Mouse (Mus musculus) large intestine, adult 2 months (tissue): ENCODE results near the gene Ccdc107. TPM values are rescaled to one million over a fixed set of nuclear protein-coding genes. Genes with fewer than 3 reads are reported as not detected.
A peak's percentile ranks its signal among the peaks of the same experiment; 100 is the strongest.

Experiments used
- DNase-seq: peaks from one replicate; pipeline ENCODE4 v3.0.0-alpha.2; 2012; ENCODE audit warnings: low read depth, low spot score
- WGBS: fragments of 180-500 bp; shearing (Covaris S2); methylation state at CpG from one replicate; pipeline ENCODE4 v1.1.7; 2018; 5-methylcytosine and 5-hydroxymethylcytosine counted together
- polyA plus RNA-seq: library from polyadenylated mRNA; depleted of rRNA; stranded (reverse); fragments of >200 nt; gene quantifications from 2 replicates; pipeline ENCODE4 v1.2.3, GENCODE M21; 2012; rRNA removed

The Ccdc107 gene
- 187 and 232 TPM in 2 replicates for polyA plus RNA-seq

DNA sequence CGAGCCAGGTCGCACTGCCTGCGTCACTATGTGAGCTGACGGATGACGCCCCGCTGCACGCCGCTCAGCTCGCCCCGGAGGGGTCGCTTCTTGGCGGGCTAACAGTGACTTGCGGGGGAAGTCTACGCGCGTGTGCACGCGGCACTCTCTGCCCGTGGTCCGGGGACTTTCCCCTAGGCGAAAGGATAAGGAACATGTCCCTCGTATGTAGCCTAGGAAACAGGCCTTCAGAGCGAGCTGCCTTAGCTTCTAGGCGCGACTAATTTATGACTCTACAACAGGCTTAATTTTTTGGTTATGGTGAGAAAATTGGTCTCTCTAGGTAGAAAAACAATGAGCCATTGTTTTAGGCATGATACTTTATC is at the start of gene Ccdc107:
Ccdc107 (plus strand) TSS at position 80 of the 365 bp plus-strand sequence.
- no peak for DNase-seq

DNA sequence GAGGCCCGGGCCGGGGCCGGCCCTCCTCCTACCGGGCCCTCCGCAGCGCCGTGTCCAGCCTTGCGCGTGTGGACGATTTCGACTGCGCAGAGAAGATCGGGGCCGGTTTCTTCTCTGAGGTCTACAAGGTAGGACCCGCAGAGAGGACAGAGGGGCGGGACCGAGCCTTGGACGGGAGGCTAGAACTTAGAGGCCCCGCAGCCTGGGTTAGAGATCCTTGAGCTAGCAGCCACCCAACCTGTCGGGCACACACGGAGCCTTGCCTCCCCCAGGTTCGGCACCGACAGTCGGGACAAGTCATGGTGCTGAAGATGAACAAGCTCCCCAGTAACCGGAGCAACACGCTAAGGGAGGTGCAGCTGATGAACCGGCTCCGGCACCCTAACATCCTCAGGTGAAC is 49.2 kb upstream of the Ccdc107 start:
- DNase-seq: no peak
- WGBS: under 1% methylated on average over 28 of the region's 28 CpGs

More for the DNA sequence above, at the start of gene Ccdc107:
- WGBS: under 1% methylated on average over 25 of the region's 25 CpGs

DNA sequence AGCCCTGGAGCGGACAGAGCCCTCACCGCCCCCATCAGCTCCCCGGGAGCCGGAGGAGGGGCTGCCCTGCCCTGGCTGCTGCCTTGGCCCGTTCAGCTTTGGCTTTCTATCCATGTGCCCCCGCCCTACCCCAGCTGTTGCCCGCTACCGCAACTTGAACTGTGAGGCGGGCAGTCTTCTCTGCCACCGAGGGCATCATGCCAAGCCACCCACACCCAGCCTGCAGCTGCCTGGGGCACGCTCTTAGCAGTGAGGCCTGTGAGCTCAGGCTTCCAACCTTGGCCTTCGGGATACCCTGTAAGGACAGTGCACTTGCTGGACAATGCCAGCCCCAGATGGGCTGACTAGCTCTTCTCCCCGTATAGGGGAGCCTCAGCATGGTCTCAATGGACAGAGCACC is 45.4 kb upstream of the Ccdc107 start:
- 67% methylated on average over 13 of the region's 13 CpGs for WGBS
- no peak for DNase-seq

DNA sequence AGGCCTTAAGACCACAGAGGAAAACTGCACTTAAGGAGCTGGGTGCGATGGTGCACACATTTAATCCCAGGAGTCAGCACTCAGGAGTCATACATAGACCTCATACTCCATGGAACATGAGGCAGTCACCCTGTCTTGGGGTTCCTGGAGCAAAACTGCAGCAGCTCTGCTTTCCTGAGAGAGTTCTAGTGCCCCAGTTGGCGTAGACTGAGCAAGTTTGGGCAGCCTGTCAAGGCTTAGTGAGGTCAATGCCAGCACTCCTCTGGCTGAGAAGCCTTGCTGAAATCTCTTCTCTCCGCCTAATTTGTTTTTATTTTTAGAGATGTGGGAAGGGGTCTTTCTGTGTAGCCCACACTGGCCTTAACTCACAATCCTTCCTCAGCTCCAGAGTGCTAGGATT is 44.1 kb upstream of the Ccdc107 start:
- no peak for DNase-seq
- WGBS: 84% methylated on average over 3 of the region's 3 CpGs

DNA sequence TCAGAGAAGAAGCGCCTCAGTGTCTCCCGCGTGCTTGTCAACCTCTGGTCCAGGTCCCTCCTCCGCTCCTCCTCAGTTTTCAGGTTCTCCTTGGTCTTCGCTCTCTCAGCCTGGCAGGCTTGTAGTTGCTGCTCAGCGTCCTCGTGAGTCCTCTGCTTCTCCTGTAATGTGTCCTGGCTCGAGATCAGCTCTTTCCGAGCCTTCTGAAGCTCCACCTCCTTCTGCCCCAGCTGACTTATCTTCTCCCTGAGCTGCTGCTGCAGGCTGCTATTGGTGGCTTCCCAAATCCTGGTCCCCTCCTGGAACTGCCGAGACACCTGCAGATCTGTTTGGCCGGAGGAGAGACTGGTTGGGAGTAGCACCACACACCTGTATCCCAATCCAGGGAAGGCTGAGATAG is 40.4 kb upstream of the Ccdc107 start:
- DNase-seq: no peak
- 48% methylated on average over 11 of the region's 11 CpGs for WGBS

GRCm38 (mm10) chr4:43453413-43453812 is 39.3 kb upstream of the Ccdc107 start:
- 2% methylated on average over 18 of the region's 18 CpGs for WGBS
- DNase-seq: no peak

DNA sequence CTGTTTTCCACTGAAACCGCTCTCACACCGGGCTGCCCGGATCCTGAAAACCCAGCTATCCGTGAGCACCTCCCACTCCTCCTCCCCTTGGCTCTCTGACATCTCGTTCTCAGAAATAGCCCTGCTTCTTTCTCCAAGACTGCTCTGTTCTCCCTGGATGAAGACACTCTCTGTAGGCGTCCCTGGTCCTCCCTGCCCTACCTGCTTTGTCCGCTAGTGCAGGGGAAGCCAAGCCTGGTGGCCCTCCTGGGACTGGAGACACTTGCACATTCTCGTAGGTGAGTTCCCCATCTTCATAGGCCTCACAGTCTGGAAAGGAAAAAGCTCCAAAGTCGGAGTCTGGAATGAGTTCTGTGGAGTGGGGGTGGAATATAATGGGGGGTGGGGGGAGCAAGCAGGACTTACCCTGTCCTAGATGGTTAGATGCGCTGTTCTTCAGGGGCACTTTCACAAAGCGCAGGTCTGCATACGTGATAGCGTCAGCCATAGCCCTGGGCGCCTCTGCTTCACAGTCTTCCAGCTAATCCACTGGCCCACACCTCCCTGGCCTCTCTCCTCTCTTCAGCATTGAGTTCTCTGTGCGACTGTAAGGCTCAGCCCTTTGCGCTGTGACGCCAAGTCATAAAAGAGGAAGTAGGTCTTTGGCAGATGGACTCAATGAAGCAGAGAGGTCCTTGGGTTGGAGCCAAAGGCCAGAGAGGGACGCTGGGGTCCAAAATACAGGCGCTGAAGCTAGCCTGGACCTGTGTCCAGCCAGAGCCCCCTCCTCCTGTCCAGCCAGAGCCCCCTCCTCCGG is 38.5 kb upstream of the Ccdc107 start, which contains the start of gene Cd72:
Cd72 (minus strand) TSS at position 588 of the 796 bp plus-strand sequence.
- WGBS: 28% methylated on average over 20 of the region's 20 CpGs

DNA sequence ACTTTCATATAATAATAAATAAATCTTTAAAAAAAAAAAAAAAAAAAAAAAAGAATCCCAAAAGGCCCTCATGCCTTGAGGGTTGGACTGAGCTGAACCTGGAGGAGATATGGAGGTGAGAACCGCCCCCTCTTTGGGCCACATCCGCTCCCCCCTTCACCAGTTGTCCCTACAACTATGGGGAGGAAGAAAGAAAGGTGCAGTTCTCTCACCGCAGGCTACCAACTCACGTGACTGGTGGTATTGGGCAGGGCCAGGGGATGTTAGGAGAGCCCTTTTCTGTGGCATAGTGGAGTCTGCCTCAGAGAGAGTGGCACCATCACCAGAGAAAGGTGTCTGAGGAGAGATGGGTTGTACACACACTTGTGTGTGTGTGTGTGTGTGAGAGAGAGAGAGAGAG is 36.2 kb upstream of the Ccdc107 start:
- 46% methylated on average over 4 of the region's 4 CpGs for WGBS
- no peak for DNase-seq

More for the DNA sequence above, 38.5 kb upstream of the Ccdc107 start, which contains the start of gene Cd72:
- no peak for DNase-seq

DNA sequence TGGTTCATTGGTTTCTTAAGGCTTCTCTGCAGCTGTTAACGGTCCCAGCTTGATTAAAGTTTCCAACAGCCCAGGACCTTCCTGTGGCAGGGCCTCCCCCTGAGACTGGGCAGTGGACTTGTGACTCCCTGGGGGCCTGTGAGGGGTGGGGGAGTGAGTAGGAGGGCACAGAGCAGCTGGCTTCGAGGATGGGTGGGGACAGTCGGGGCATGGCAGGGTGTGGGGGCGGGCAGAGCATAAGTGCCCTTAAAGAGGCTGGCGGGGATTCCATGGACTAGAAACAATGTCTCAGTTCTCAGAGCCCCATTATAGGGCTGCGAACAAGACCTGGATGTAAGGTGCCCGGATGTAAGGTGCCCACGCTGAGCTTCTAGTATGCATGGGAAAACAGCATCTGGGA is 35.6 kb upstream of the Ccdc107 start:
- WGBS: 37% methylated on average over 8 of the region's 8 CpGs

DNA sequence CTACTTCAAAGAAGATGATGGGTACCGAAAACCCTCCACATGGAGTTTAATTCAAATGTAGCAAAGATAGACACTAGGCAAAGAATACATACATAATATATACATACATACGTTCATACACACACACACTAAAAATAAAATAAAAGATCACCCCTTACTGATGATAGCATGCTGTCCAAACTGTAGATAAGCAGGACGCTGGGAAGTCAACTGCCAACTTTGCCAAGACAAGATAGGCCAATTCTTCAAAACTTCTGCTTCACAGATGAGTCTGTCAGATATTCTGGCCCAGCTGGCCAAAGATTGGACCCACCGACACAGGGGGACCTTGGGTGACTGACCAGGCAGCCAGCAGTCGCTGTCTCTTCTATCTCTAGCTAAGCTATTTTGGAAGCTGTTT is 29.6 kb upstream of the Ccdc107 start:
- 94% methylated on average over 5 of the region's 5 CpGs for WGBS
- DNase-seq: no peak

More for the DNA sequence above, 35.6 kb upstream of the Ccdc107 start:
- DNase-seq: no peak

DNA sequence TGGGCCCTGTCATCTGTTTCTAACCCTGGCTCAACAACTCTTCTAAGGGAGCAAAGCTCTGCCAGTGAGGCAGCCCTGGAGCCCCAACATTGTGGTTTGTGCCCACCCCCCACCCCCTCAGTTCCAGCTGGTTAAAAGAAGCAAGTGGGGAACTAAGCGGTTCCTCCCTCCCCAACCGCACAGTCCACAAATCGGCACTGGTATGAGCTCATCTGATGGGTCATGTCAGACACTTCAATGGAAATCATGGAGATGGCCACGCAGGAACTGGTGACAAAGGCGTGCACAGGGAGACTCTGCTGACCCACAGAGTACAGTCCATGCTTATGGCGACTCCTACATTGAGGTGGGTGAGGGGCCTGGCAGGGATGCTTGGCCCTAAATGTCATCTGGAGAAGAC is 26.8 kb upstream of the Ccdc107 start:
- DNase-seq: no peak
- 83% methylated on average over 6 of the region's 6 CpGs for WGBS

DNA sequence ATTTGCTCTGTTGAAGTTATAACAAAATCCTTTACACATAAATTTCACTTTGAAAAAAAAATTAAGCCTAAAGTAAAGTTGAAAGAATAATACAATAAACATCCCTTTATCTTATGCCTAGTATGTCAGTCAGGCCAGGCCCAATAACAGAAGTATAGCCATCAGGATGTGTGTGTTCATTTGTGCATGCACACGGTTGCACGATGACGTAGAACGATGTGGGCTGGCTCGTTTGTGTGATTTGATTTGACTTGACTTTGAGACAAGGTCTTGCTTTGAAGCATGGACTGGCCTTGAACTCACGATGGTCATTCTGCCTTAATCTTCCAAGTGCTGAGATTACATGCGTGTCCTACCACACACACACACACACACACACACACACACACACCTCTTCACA is 25.8 kb upstream of the Ccdc107 start:
- WGBS: 86% methylated on average over 7 of the region's 7 CpGs
- no peak for DNase-seq

DNA sequence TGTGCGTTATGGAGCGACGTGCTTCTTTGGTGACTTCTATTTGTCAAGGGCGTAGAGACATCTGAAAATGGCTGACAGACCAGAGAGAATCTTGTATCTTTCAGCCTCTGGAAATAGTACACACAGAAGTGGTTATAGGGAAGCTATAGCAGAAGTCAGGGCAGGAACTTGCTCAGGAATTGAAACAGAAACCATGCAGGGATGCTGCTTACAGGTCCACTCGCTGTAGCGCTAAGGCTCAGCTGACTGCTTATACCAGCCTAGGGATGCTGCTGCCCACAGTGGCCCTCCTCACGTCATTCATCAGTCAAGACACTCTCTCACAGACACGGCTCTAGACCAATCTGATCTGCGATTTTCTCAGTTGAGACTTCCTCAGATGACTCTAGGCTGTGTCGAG is 22.4 kb upstream of the Ccdc107 start:
- WGBS: 87% methylated on average over 10 of the region's 10 CpGs
- no peak for DNase-seq

GRCm38 (mm10) chr4:43473636-43474035 is 19.1 kb upstream of the Ccdc107 start:
- no peak for DNase-seq
- WGBS: 43% methylated on average over 1 of the region's 1 CpGs

- 58% methylated on average over 6 of the region's 6 CpGs for WGBS
- DNase-seq: no peak
Observed at GRCm38 (mm10) chr4:43476604-43477003, 16.1 kb upstream of the Ccdc107 start.

DNA sequence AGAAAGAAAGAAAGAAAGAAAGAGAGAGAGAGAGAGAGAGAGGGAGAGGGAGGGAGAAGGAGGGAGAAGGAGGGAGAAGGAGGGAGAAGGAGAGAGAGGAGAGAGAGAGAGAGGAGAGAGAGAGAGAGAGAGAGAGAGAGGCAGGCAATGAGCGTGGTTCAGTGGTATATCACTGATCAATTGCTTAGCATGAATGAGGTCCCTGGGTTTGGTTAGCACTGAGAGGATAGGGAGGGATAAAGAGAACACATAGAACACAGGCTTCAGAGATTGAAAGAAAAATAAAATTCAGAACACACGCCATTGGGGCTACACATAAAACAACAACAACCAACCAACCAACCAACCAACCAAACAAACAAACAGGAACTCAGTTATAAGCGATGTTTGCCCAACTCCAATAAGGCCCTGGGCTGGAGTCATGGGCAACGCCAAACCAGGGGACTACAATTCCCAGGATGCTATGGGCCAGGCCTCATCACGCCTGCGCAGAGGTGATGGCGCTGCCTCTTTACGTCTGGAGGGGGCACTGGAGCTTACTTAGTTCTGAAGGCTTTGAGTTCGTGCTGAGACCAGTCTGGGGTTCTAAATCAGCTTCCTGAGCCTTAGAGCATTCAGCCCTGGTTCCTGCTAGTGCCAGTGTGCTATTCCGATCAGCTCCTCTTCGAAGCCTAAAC is 14.7 kb upstream of the Ccdc107 start:
- whole genome bisulfite sequencing: 20% methylated on average over 11 of the region's 11 CpGs
- no peak for DNase-seq

GRCm38 (mm10) chr4:43478534-43478858 is 14.2 kb upstream of the Ccdc107 start:
- no peak for DNase-seq
- 47% methylated on average over 8 of the region's 8 CpGs for WGBS

GRCm38 (mm10) chr4:43478906-43479832 is 13.5 kb upstream of the Ccdc107 start:
- 61% methylated on average over 24 of the region's 24 CpGs for WGBS

DNA sequence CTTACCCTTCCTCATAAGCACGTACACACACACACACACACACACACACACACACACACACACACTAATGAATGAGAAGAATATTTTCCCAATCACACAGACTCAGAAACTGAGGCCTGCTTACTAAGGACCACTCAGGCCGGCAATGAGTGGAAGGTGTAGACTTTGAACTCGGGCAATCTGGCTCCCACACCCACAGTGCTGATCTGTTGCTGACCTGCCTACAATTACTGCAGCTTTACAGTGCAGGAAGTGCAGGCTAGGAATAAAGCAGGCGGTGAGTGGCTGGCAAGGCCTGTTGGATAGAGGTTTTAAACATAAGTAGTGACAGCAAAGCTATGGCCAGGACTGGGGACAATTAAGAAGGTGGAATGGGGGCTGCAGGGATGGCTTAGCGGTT is 11.7 kb upstream of the Ccdc107 start:
- WGBS: 40% methylated on average over 5 of the region's 5 CpGs

More at GRCm38 (mm10) chr4:43478906-43479832, 13.5 kb upstream of the Ccdc107 start:
- no peak for DNase-seq

GRCm38 (mm10) chr4:43481894-43482456 is 10.7 kb upstream of the Ccdc107 start:
- 79% methylated on average over 7 of the region's 7 CpGs for WGBS
- no peak for DNase-seq

More for the DNA sequence above, 11.7 kb upstream of the Ccdc107 start:
- peak; percentile 61 for DNase-seq
